Mouse (Mus musculus) heart, adult 11 months (tissue): ENCODE data around the gene Fam241b.

Experiments used
- DNase-seq: peaks from one replicate; pipeline ENCODE4 v3.0.0; 2022

The Fam241b gene

GRCm38 (mm10) chr10:62143820-62144219 lies at the start of gene Fam241b:
Fam241b (minus strand) TSS chr10:62143920.
- no peak for DNase-seq

GRCm38 (mm10) chr10:62192701-62193157 lies 49.0 kb upstream of the Fam241b start:
- DNase-seq: peak; percentile 92

- no peak for DNase-seq
Observed at GRCm38 (mm10) chr10:62190821-62191220, 47.1 kb upstream of the Fam241b start.

GRCm38 (mm10) chr10:62189910-62190309 lies 46.2 kb upstream of the Fam241b start:
- DNase-seq: no peak

DNA sequence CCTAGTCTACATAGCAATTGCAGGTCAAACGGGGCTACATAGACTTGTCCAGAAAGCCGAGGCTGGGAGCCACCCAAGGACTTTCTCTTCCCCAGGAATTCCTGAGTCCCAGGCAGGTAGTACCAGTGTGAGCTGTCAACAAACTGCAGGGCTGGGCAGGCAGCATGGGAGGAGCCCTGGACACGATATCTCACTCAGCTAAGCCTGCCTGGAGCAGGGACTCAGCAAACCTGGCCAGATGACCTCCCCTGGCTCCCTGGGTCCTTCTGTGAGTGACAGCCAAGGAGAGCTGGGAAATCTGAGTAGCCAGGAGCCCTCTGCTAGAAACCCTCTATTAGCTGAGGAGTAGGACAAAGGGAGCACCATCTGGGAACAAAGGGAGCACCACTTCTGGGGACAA lies 45.6 kb upstream of the Fam241b start:
- no peak for DNase-seq

DNA sequence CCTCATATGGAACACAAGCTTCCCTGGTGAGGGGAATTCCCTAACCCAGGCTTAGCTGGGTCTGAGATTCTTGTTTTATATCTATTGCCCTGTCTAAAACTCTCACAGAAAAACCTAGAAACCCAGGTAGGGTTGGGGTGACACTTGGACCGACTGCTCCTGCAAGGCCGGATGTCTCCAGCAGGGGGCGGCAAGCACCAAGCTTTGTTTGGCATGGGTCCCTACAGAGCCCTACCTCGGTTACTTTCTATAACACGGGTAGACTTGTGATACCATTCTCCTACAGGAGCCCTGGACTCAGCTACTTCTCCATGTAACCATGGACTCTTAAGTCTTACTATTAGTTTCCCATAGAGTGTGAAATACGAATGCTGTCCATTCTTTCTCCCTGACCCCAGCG lies 43.2 kb upstream of the Fam241b start:
- DNase-seq: peak; percentile 96

GRCm38 (mm10) chr10:62183053-62183452 lies 39.3 kb upstream of the Fam241b start:
- DNase-seq: peak; percentile 96

DNA sequence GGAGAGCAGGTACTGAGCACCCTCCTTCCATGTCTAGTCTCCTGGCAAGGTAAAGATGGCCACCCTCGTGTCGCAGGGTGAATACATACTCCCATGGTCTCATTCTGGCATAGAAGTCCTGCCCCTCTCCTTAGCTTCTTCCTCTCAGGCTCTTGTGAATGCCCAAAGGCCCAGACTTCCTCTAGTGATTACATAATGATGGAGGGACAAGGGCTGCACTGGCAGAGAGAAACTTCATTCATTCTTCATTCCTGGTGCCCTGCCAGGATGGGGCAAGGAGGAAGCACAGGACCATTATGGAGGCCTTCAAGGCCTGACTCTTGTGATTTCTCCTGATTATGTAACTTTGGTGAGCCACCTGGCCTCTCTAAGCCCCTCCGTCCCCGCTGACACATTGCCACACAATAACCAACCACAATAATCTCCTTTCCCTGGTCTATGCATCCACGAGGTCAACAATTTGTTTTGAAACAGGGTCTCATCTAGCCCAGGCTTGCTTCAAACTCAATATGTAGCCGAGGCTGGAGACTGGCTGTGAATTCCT lies 38.8 kb upstream of the Fam241b start:
- DNase-seq: no peak

GRCm38 (mm10) chr10:62181701-62182100 lies 38.0 kb upstream of the Fam241b start:
- no peak for DNase-seq

GRCm38 (mm10) chr10:62179944-62180343 lies 36.2 kb upstream of the Fam241b start:
- DNase-seq: no peak

- DNase-seq: peak; percentile 69
Observed at GRCm38 (mm10) chr10:62174533-62175313, 31.0 kb upstream of the Fam241b start.

- DNase-seq: no peak
Observed at GRCm38 (mm10) chr10:62173941-62174448, 30.3 kb upstream of the Fam241b start.

DNA sequence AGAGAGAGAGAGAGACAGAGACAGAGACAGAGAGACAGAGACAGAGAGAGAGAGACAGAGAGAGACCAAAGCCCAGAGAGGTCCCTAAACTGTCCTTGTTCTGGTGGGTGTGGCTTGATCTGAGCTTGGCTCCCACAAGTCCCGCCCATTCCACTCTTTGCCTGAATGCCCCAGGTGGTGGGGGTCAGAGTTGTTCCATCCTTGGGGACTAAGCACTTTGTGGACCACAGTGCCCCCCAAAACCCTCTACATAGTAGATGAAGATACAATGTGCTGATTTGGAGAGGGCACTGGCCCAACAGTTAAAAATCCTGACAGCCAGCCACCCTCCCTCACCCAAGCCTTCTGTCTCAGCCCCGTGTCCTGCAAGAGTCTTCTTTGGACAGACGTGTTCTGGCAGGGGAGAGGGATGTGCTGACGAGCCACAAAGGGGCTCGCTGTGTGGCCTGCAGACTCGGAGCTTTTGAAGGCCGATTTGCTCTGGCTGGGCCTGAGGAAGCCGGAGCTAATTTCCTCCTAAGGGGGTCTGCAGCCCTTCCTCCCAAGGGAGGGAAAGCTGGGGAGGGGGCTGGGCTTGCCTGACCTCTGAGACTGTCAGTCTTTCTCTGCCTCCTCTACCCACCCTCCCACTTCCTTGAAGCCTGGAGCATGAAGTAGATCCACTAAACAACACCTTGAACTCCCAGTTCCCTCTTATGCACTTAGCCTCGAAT lies 29.3 kb upstream of the Fam241b start:
- DNase-seq: no peak

DNA sequence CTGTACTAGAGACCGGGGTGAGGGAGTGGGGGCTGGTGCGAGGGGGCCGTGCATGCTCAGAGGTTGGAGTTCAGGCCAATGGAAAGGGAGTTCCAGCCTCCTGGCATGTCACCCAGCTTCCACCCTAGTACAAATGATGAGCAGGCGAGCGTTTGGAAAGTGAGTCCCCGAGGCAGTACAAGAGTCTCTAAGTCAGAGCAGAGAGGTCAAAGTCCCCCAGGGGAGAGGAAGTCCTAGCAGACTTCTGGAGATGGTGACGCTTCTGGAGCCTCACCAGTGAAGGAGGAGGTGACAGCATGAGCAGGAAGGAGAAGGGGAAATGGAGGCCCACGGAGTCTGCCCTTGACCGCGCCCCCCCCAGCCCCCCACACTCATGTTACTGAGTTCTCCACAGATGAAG lies 18.7 kb upstream of the Fam241b start:
- peak; percentile 95 for DNase-seq

DNA sequence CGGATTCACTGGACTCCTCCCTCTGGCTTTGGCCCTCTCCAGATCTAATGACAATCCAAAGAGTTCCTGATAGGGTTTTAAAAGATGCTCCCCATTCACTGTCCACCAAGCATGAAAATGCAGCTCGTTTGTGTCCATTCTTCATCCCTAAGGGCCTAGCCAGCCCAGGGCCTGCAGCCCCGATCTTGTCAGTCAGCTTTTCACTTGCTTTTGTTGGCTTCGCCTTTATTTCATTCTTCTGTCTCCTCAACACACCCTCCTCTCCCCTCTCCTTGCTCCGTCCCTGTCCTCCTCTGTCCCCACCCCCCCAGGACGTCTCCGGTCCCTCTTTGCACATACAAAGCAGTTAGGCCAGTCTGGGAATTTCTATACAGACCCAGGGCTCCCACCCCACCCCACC lies 6.2 kb upstream of the Fam241b start:
- DNase-seq: no peak

- peak; percentile 62 for DNase-seq
Observed at GRCm38 (mm10) chr10:62147466-62148248, 3.9 kb upstream of the Fam241b start.

DNA sequence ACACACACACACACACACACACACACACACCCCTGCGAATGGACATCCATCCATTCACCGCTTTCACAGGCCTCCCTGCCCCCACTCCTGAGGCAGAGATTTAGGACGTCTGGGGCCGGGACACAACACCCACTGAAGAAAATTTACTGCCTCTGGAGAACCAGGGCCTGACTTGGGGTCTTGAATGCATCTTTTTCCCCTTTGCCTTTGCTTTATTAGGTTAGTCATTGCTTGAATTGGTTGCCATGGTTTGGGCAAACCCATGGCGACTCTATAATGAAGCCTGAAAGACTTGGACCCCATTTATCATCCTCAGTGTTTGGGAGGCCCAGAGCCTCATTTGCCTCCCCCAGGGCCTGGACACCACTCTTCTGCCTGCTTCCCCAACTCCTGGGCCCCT lies 2.2 kb upstream of the Fam241b start:
- no peak for DNase-seq

- no peak for DNase-seq
Observed at GRCm38 (mm10) chr10:62138040-62138439, 5.7 kb downstream of the Fam241b start.

DNA sequence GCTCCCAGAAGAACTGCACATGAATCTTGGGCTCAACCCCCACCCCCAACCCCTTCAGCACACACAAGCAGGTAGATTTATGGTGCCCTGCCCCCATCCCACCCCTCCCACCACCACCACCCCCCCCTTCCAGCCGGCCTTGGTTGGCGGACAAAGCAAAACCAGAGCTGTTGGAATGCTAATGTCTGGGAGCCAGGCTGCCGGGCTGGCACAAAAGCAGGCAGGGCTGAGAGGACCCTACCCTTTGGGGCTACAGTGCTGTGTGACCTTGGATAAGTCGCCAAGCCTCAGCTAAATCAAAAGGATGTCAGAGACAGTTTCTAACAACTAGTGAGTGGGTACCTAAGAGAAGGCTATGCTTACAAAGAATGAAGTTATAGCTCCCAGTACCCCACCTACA lies 6.6 kb downstream of the Fam241b start:
- DNase-seq: no peak

- DNase-seq: no peak
Observed at GRCm38 (mm10) chr10:62135696-62136470, 7.8 kb downstream of the Fam241b start.

- no peak for DNase-seq
Observed at GRCm38 (mm10) chr10:62132691-62133281, 10.9 kb downstream of the Fam241b start, which contains the start of gene Neurog3. Neurog3 (plus strand) TSS chr10:62133090.
